Mouse (Mus musculus) stomach, embryonic 15.5 days (tissue): Measurements from ENCODE around the gene B4galt1. TPM values are rescaled to one million over a fixed set of nuclear protein-coding genes. Genes with fewer than 3 reads are reported as not detected.
"Not testable (repeated sequence)": the region's sequence is repeated elsewhere in the genome, so short reads cannot be mapped to it uniquely, and the experiment has no call there.

ENCODE experiments used
- ATAC-seq: fragments of 200-750 bp; cut with Nextera tagmentation; 2 replicates; pipeline ENCODE4 v1.8.0; 2017; ENCODE audit warnings: low read depth, moderate number of reproducible peaks, moderate TSS enrichment; ENCODE audit not compliant: insufficient read depth, low FRiP score
- H3K27ac ChIP-seq: fragments of 300-500 bp; sonication (generic); 2 replicates; pipeline ENCODE4 v1.5.1; 2015; ENCODE audit warnings: mild to moderate bottlenecking, inconsistent platforms
- H3K27me3 ChIP-seq: fragments of 300-500 bp; sonication (generic); replicated peaks from 2 replicates; pipeline ENCODE4 v1.6.1; 2015; ENCODE audit warnings: inconsistent platforms
- H3K36me3 ChIP-seq: fragments of 300-500 bp; sonication (generic); 2 replicates; pipeline ENCODE4 v1.6.1; 2015; ENCODE audit warnings: inconsistent platforms
- H3K4me1 ChIP-seq: fragments of 300-500 bp; sonication (generic); 2 replicates; pipeline ENCODE4 v1.6.1; 2015; ENCODE audit warnings: inconsistent platforms
- H3K4me2 ChIP-seq: fragments of 300-500 bp; sonication (generic); 2 replicates; pipeline ENCODE4 v1.6.1; 2015; ENCODE audit warnings: mild to moderate bottlenecking, inconsistent platforms
- H3K4me3 ChIP-seq: fragments of 300-500 bp; sonication (generic); replicated peaks from 2 replicates; pipeline ENCODE4 v1.5.1; 2015; ENCODE audit warnings: inconsistent platforms
- H3K9ac ChIP-seq: fragments of 300-500 bp; sonication (generic); 2 replicates; pipeline ENCODE4 v1.6.1; 2015; ENCODE audit warnings: inconsistent platforms
- H3K9me3 ChIP-seq: fragments of 300-500 bp; sonication (generic); 2 replicates; pipeline ENCODE4 v1.6.1; 2016; ENCODE audit warnings: inconsistent platforms
- WGBS: fragments of 180-500 bp; shearing (Covaris S2); methylation state at CpG from one replicate; pipeline ENCODE4 v1.1.7; 2015; 5-methylcytosine and 5-hydroxymethylcytosine counted together
- polyA plus RNA-seq: library from polyadenylated mRNA; unstranded; fragments of >200 nt; fragmentation: Nextera tagmentation; extraction: Ambion mirVana; gene quantifications from 2 replicates; pipeline ENCODE4 v1.2.1, GENCODE M21; 2015

Gene B4galt1
- polyA plus RNA-seq, 1 experiment from 2014 or later, result 47.2 TPM

DNA sequence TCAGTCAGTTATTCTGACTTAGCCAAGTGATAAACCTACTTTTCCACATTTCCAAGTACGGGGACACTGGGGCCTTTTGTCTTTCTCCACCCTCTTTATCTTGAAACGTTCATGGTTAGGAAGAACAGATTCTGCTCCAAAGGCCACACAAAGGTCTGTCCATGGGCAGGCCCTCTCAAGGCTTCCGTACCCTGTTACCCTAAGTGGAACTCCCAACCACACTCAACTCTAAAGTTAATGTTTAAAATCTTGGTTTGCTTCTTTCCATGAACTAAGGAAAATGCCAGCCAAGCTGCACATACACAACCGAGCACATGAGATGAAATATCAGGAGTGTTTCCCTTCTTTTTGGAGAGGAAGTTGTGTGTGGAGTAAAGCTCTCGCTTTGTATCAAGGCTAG, 43.3 kb downstream of the B4galt1 start:
- no peak for ATAC-seq
- WGBS, result 87% methylated on average over 5 of the region's 5 CpGs
- peaks cover 29% of the 10 kb centered on the region for H3K36me3 ChIP-seq

DNA sequence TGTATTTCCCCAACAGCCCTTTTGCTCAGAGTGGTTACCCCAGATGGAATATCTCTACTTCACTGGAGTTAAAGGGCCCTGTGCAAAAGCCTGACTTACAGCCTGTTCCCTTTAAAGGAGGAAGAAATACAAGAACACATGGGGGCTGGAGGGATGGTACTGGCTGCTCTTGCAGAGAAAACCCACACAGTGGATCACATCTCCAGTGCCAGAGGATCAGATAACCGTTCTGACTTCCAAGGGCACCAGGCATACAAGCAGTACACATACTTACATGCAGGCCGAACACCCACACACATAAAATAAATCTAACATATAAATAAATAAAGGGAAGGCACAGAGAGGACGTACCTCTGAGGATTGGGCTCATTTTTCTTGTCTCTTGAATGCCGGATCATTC, 46.4 kb downstream of the B4galt1 start:
- Histone ChIP-seq H3K9me3 (no peaks in the 10 kb centered on the region), H3K9ac (no peak overlapping the region), H3K27me3 (no peaks in the 10 kb centered on the region), H3K4me1 (no peaks in the 10 kb centered on the region), H3K36me3 (peaks cover 26% of the 10 kb centered on the region), H3K4me3 (no peak overlapping the region), H3K27ac (no peak overlapping the region), H3K4me2 (no peak overlapping the region)
- 80% methylated on average over 4 of the region's 4 CpGs for WGBS
- no peak for ATAC-seq

More for the DNA sequence above, 43.3 kb downstream of the B4galt1 start:
- Histone ChIP-seq H3K9ac (no peak overlapping the region), H3K9me3 (no peaks in the 10 kb centered on the region), H3K4me1 (peaks cover 2% of the 10 kb centered on the region; the same call in 1 of the 2 replicates), H3K27me3 (no peaks in the 10 kb centered on the region), H3K4me2 (no peak overlapping the region), H3K4me3 (no peak overlapping the region), H3K27ac (no peak overlapping the region)

GRCm38 (mm10) chr4:40805401-40805800, 48.4 kb downstream of the B4galt1 start:
- Histone ChIP-seq H3K27me3 (no peaks in the 10 kb centered on the region), H3K36me3 (peaks cover 20% of the 10 kb centered on the region), H3K9ac (no peak overlapping the region), H3K4me1 (no peaks in the 10 kb centered on the region), H3K27ac (no peak overlapping the region), H3K9me3 (no peaks in the 10 kb centered on the region), H3K4me2 (no peak overlapping the region), H3K4me3 (no peak overlapping the region)
- 92% methylated on average over 8 of the region's 8 CpGs for WGBS
- ATAC-seq, result no peak

DNA sequence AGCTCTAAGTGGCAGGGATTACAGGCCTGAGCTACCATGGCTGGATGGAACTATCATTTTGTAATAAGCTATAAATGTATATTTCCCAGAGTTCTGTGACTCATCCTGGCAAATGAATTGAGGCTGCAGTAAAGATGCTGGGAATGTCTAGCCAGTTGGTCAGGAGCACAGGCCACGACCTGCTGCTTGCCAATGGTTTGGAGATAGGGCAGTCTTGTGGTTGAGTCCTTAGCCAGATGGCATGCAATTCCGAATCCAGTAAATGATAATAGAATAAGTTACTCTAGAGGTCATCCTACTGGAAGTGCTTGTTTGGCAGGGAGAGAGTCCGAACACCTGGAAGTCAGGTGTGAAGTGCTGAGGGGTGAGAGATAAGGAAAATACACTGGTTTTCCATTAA, 51.0 kb downstream of the B4galt1 start:
- ATAC-seq, result no peak
- 86% methylated on average over 3 of the region's 3 CpGs for WGBS
- Histone ChIP-seq H3K4me1 (no peaks in the 10 kb centered on the region), H3K27me3 (no peaks in the 10 kb centered on the region), H3K4me2 (no peak overlapping the region), H3K27ac (no peak overlapping the region), H3K4me3 (no peak overlapping the region), H3K9me3 (no peaks in the 10 kb centered on the region), H3K36me3 (peaks cover 11% of the 10 kb centered on the region), H3K9ac (no peak overlapping the region)

GRCm38 (mm10) chr4:40801908-40802307, 51.9 kb downstream of the B4galt1 start:
- Histone ChIP-seq H3K27me3 (no peaks in the 10 kb centered on the region), H3K9me3 (no peaks in the 10 kb centered on the region), H3K4me1 (no peaks in the 10 kb centered on the region), H3K4me2 (no peak overlapping the region), H3K36me3 (peaks cover 6% of the 10 kb centered on the region; the same call in 1 of the 2 replicates), H3K9ac (no peak overlapping the region), H3K27ac (no peak overlapping the region), H3K4me3 (no peak overlapping the region)
- WGBS, result 69% methylated on average over 4 of the region's 4 CpGs
- no peak; the same call in 1 of the 2 replicates for ATAC-seq

- 79% methylated on average over 3 of the region's 3 CpGs for WGBS
- no peak for ATAC-seq
- H3K4me2 ChIP-seq, result no peak overlapping the region
Measured at GRCm38 (mm10) chr4:40800873-40801272, 52.9 kb downstream of the B4galt1 start.

GRCm38 (mm10) chr4:40798833-40799555, 54.8 kb downstream of the B4galt1 start:
- H3K4me1 ChIP-seq, H3K27ac ChIP-seq, H3K4me2 ChIP-seq, H3K36me3 ChIP-seq, H3K4me3 ChIP-seq, H3K27me3 ChIP-seq, H3K9ac ChIP-seq, H3K9me3 ChIP-seq: not testable (repeated sequence)
- WGBS, result 74% methylated on average over 2 of the region's 2 CpGs
- ATAC-seq, result peak; percentile 35

More at GRCm38 (mm10) chr4:40800873-40801272, 52.9 kb downstream of the B4galt1 start:
- Histone ChIP-seq H3K4me3 (no peak overlapping the region), H3K27me3 (no peaks in the 10 kb centered on the region), H3K9ac (no peak overlapping the region), H3K4me1 (no peaks in the 10 kb centered on the region), H3K36me3 (no peaks in the 10 kb centered on the region), H3K9me3 (no peaks in the 10 kb centered on the region), H3K27ac (no peak overlapping the region)

DNA sequence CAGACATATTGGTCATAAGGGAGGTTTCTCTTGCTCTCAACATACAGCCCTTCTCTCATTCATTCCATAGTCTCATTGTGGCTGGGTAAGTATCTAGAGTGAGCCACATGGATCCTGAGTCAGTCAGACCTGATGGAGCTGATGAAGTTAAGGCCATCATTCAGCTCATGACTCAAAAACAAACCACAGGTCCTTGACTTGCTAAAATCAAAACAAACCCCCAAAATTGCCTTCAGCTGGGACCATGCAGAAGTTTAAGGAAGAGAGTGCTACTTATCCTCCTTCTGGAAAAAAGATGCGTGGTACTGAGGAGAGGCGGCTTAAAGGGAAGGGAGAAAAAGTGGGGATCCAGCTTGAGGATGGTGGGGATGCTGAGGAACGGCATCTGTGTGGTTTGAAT, 58.0 kb downstream of the B4galt1 start:
- Histone ChIP-seq H3K27ac (no peak overlapping the region), H3K4me3 (no peak overlapping the region), H3K27me3 (no peaks in the 10 kb centered on the region), H3K36me3 (no peaks in the 10 kb centered on the region), H3K9ac (no peak overlapping the region), H3K4me2 (no peak overlapping the region), H3K9me3 (no peaks in the 10 kb centered on the region), H3K4me1 (no peaks in the 10 kb centered on the region)
- WGBS, result 89% methylated on average over 3 of the region's 3 CpGs
- ATAC-seq, result no peak

- Histone ChIP-seq H3K4me1 (no peaks in the 10 kb centered on the region), H3K9ac (no peak overlapping the region), H3K36me3 (no peaks in the 10 kb centered on the region), H3K27me3 (no peaks in the 10 kb centered on the region), H3K4me3 (no peak overlapping the region), H3K9me3 (no peaks in the 10 kb centered on the region), H3K4me2 (no peak overlapping the region), H3K27ac (no peak overlapping the region)
- ATAC-seq, result no peak
Measured at GRCm38 (mm10) chr4:40794320-40794719, 59.5 kb downstream of the B4galt1 start.

DNA sequence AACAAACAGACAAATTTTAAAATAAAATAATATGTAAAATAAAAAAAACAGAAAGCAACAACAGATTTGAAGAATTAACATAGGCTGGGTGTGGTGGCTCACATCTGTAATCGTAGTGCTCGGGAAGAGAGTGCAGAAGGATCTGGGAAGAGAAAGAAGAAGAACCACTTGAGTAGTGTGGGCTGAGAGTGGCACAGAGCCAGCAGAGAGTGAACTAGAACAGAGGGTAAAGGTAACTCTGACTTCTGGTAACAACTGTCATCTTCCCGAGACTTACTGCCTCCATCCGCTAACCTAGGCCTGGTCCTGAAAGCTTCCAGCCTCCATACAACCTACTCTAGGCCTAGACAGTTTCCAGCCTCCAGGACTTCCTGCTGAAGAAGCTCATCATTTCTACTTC, 62.6 kb downstream of the B4galt1 start:
- H3K4me1 ChIP-seq, result no peaks in the 10 kb centered on the region
- H3K9ac ChIP-seq, result no peak overlapping the region
- ATAC-seq, result no peak
- whole genome bisulfite sequencing, result 82% methylated on average over 4 of the region's 4 CpGs
- no peaks in the 10 kb centered on the region for H3K27me3 ChIP-seq
- no peak overlapping the region for H3K4me3 ChIP-seq
- no peak overlapping the region for H3K27ac ChIP-seq
- no peaks in the 10 kb centered on the region for H3K9me3 ChIP-seq
- H3K4me2 ChIP-seq, result no peak overlapping the region
- no peaks in the 10 kb centered on the region for H3K36me3 ChIP-seq

DNA sequence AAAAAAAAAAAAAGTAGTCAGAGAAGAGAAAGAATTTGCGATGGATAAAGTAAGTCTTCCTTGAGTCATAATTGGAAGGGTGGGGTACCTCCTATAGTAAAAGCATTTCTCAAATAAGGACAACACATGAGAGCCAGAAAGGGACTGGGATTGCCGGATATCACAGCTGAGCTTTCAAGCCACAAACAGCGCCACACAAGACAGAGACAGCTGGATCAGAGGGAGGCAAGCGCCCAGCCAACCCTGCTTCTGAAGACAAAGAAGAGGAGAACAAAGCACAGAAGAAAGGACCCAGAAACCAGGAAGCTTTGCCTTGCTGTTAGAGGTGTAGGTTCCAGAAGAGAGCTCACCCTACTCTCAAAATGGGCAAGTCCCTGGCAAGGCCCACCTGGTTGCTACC, 67.2 kb downstream of the B4galt1 start:
- WGBS, result 83% methylated on average over 4 of the region's 4 CpGs
- Histone ChIP-seq H3K27ac (no peak overlapping the region), H3K4me3 (no peak overlapping the region), H3K9me3 (no peaks in the 10 kb centered on the region), H3K4me2 (no peak overlapping the region), H3K4me1 (peaks cover 4% of the 10 kb centered on the region; the same call in 1 of the 2 replicates), H3K36me3 (no peaks in the 10 kb centered on the region), H3K27me3 (no peaks in the 10 kb centered on the region), H3K9ac (no peak overlapping the region)
- no peak for ATAC-seq

DNA sequence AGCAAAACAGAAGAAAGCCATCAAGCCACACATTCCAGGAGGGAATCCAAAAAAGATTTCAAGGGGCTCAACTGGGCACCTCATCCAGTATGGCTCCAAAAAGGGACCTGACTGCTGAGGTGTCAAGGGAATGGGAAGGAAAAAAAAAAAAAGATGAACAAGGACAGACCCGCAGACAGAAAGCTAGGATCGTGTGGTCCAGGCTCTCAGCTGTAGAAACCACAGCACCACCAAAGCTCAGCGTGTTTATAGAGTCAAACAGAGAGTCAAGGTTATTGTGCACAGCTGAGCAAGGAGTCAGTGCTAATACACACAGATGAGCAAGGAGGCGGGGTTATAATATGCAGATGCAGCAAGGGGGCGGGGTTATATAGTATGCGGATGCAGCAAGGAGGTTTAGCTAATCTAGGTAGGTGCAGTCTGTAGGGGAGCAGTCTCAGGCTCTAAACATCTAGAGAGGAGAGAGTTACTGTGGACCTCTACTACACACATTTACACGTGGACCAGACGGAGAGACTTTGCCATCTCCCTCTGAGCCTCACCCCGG, 68.1 kb downstream of the B4galt1 start:
- H3K9me3 ChIP-seq, result no peaks in the 10 kb centered on the region
- 72% methylated on average over 9 of the region's 9 CpGs for WGBS
- no peak overlapping the region for H3K4me2 ChIP-seq
- no peak overlapping the region for H3K9ac ChIP-seq
- H3K27ac ChIP-seq, result no peak overlapping the region
- no peaks in the 10 kb centered on the region for H3K36me3 ChIP-seq
- peaks cover 7% of the 10 kb centered on the region; the same call in 1 of the 2 replicates for H3K4me1 ChIP-seq
- no peak for ATAC-seq
- no peaks in the 10 kb centered on the region for H3K27me3 ChIP-seq
- no peak overlapping the region for H3K4me3 ChIP-seq
